Mouse (Mus musculus) stomach, postnatal 0 days (tissue): ENCODE measurements around the gene Pprc1.

Experiments used
- CTCF ChIP-seq: IDR thresholded peaks from 2 replicates; pipeline ENCODE4 v1.5.1; 2016; ENCODE audit warnings: antibody characterized with exemption, low read depth, mild to moderate bottlenecking, moderate library complexity
- EP300 ChIP-seq: optimal IDR thresholded peaks from 2 replicates; pipeline ENCODE3; 2016; ENCODE audit warnings: antibody characterized with exemption

GRCm38 (mm10) chr19:46047426-46047825, 2.7 kb downstream of the Pprc1 start:
- TF ChIP-seq CTCF, result no peak
- TF ChIP-seq EP300, result no peak
